Mouse (Mus musculus) heart, postnatal 0 days (tissue): ENCODE data around the gene Adck2. TPM values are rescaled to one million over a fixed set of nuclear protein-coding genes. Genes with fewer than 3 reads are reported as not detected.

ENCODE experiments used
- ATAC-seq: fragments of 200-750 bp; cut with Nextera tagmentation; 2 replicates; pipeline ENCODE4 v1.8.0; 2017; ENCODE audit warnings: low read depth, moderate number of reproducible peaks, moderate library complexity; ENCODE audit not compliant: insufficient read depth
- DNase-seq: peaks from one replicate; pipeline ENCODE4 v3.0.0-alpha.2; 2016; ENCODE audit warnings: low spot score
- H3K27ac ChIP-seq: fragments of 300-500 bp; sonication (generic); 2 replicates; pipeline ENCODE4 v1.5.1; 2014; ENCODE audit warnings: low read depth, mild to moderate bottlenecking
- H3K27me3 ChIP-seq: fragments of 300-500 bp; sonication (generic); 2 replicates; pipeline ENCODE4 v1.6.1; 2014; ENCODE audit warnings: low read length, mixed read lengths; ENCODE audit not compliant: control insufficient read depth, insufficient read depth
- H3K36me3 ChIP-seq: fragments of 300-500 bp; sonication (generic); replicated peaks from 2 replicates; pipeline ENCODE4 v1.6.1; 2014; ENCODE audit warnings: low read length, mixed read lengths; ENCODE audit not compliant: control insufficient read depth, insufficient read depth
- H3K4me1 ChIP-seq: fragments of 300-500 bp; sonication (generic); 2 replicates; pipeline ENCODE4 v1.6.1; 2014; ENCODE audit warnings: antibody characterized with exemption; ENCODE audit not compliant: control insufficient read depth, insufficient read depth
- H3K4me2 ChIP-seq: fragments of 300-500 bp; sonication (generic); 2 replicates; pipeline ENCODE4 v1.6.1; 2014; ENCODE audit warnings: low read depth, mild to moderate bottlenecking, low read length, moderate library complexity
- H3K4me3 ChIP-seq: fragments of 300-500 bp; sonication (generic); 2 replicates; pipeline ENCODE4 v1.5.1; 2014; ENCODE audit warnings: low read depth, low read length
- H3K9ac ChIP-seq: fragments of 300-500 bp; sonication (generic); replicated peaks from 2 replicates; pipeline ENCODE4 v1.6.1; 2014; ENCODE audit warnings: low read depth, low read length, mixed read lengths
- H3K9me3 ChIP-seq: fragments of 300-500 bp; sonication (generic); replicated peaks from 2 replicates; pipeline ENCODE4 v1.6.1; 2016; ENCODE audit warnings: low read length; ENCODE audit not compliant: control insufficient read depth
- CTCF ChIP-seq: IDR thresholded peaks from 2 replicates; pipeline ENCODE4 v1.5.1; 2016; ENCODE audit warnings: antibody characterized with exemption, control low read depth, low read depth
- EP300 ChIP-seq: IDR thresholded peaks from 2 replicates; pipeline ENCODE4 v1.6.1; 2016; ENCODE audit warnings: antibody characterized with exemption, low read depth
- WGBS: fragments of 180-500 bp; shearing (Covaris S2); extraction: QIAGEN DNeasy Blood & Tissue Kit; methylation state at CpG from one replicate; pipeline ENCODE4 v1.1.7; 2014; 5-methylcytosine and 5-hydroxymethylcytosine counted together
- polyA plus RNA-seq: library from polyadenylated mRNA; unstranded; fragments of >200 nt; fragmentation: Nextera tagmentation; extraction: Ambion mirVana; gene quantifications from 2 replicates; pipeline ENCODE4 v1.2.1, GENCODE M21; 2015
- total RNA-seq: library from RNA; depleted of rRNA; stranded (reverse); fragments of >200 nt; gene quantifications from 2 replicates; pipeline ENCODE4 v1.2.3, GENCODE M21; 2014; ENCODE audit warnings: low replicate concordance; rRNA removed

The Adck2 gene
- total RNA-seq (17.5 and 22.4 TPM in 2 replicates), polyA plus RNA-seq (24.4 and 25.7 TPM in 2 replicates)

DNA sequence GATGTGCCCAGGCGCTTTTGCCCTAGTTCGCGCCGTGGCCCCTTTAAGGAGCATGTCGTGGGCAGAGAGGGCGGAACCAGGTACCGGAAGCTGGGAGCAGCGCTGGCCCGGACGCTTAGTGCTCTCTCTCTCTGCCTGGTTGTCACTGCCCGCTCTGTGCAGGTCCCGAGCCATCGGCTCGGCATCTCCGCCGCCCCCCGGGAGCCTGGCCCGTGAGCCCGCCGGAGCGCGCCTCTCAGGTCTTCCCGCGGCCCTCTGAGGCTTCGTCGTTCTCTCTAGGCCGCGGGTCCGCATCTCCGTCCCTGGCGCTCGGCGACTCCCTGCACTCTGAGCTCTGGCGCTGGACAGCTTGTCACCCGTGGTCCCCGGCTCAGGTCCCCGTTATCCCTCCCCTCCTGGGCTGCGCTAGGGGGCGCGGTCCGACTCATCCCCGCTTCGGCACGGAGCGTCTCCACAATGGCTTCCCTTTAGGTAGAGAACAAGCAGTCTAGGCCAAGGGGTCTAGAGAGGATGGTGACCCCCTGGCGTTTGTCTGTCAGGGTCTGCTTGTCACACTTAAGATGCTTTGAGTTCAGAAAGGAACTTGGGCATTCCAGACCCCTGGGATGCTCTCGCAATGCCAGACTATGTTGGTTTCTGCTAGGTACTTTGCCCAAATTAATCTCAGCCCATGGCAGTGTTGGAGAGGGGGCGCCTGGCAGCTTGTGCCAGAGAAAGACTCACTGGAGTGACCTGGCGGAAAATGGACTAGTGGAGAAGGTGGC is at the start of gene Adck2:
Gene Adck2, plus strand, starts transcription at position 83 of the 764 bp plus-strand sequence.
- WGBS = 1% methylated on average over 49 of the region's 49 CpGs
- TF ChIP-seq EP300 (0 out of 2 replicates have a peak, but pooled peaks have one; percentile 18), CTCF (peak; percentile 52)
- Histone ChIP-seq H3K27ac (peak within 1 kb of the TSS; percentile 96), H3K36me3 (peaks cover 28% of the 10 kb centered on the region), H3K4me1 (peaks cover 11% of the 10 kb centered on the region), H3K4me2 (peak within 1 kb of the TSS; percentile 95), H3K9me3 (no peaks in the 10 kb centered on the region), H3K4me3 (peak within 1 kb of the TSS; percentile 88), H3K27me3 (no peaks in the 10 kb centered on the region), H3K9ac (peak within 1 kb of the TSS; percentile 83)
- ATAC-seq (peak; percentile 94), DNase-seq (peak; percentile 85)

DNA sequence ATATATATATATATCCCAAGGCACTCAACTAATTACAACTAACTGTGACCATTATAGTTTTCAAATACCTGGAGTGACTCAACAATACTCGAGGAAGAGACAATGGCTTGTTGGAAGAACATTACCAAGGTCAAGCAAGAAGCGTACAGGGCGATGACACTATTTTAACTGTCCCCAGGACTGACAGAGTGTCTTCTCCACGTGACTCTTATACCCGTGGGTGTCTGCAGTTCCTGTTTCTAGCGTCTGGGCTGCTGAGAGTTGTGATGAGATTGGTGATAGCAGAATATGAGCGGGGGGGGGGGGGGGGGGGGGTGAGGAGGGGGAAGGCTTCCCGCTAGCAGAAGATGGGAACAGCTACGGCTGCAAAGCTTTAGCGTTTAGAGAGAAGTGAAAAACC is 46.9 kb upstream of the Adck2 start:
- Histone ChIP-seq H3K27me3 (no peaks in the 10 kb centered on the region), H3K4me2 (no peak overlapping the region), H3K4me1 (0 out of 2 replicates have a peak, but pooled peaks cover 12% of the 10 kb centered on the region), H3K36me3 (0 out of 2 replicates have a peak, but pooled peaks cover 11% of the 10 kb centered on the region), H3K27ac (no peak overlapping the region), H3K9ac (no peak overlapping the region), H3K4me3 (no peak overlapping the region), H3K9me3 (no peaks in the 10 kb centered on the region)
- no peak for ATAC-seq
- WGBS = 54% methylated on average over 9 of the region's 10 CpGs
- TF ChIP-seq CTCF (no peak), EP300 (no peak)
- no peak for DNase-seq

DNA sequence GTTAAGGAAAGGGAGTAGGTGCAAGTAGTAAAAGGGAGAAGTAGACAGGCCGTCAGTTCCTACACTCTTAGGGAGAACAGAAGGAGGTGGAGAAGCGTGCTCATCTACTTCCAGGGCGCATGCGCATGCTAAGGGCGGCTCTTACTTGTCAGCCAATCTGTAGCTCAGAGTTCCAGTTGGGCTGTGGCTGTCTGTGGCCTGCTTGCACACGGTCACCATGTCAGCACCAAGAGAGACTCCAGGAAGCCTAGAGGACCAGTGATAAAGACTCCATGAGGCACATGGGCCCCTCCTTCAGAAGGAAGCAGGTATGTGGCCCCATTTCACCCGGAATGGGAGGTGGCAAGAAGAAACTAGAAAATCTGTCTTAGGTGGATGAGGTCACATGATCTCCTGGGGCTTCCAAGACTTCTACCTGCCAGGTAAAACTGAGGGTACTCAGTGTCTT is 46.3 kb upstream of the Adck2 start:
- Histone ChIP-seq H3K36me3 (0 out of 2 replicates have a peak, but pooled peaks cover 7% of the 10 kb centered on the region), H3K4me1 (0 out of 2 replicates have a peak, but pooled peaks cover 12% of the 10 kb centered on the region), H3K9ac (no peak overlapping the region), H3K4me2 (no peak overlapping the region), H3K4me3 (no peak overlapping the region), H3K27me3 (no peaks in the 10 kb centered on the region), H3K9me3 (no peaks in the 10 kb centered on the region), H3K27ac (no peak overlapping the region)
- TF ChIP-seq EP300 (no peak), CTCF (no peak)
- WGBS = 74% methylated on average over 7 of the region's 7 CpGs
- no peak for ATAC-seq
- no peak for DNase-seq

DNA sequence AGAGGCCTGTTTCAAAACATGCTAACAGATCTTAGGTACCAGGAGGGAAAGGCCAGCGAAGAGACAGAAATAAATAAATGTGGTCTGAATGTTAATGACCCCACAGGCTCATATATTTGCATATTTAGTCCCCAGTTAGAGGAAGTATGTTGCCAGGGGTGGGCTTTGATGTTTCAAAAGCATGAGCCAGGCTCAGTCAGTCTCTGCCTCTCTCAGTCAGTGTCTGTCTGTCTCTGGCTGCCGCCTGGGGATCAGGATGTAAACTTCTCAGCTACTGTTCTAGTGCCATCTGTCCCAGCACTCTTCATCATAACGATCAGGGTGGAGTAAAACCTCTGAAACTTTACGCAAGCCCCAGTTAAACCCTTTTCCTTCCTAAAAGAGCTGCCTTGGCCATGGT is 45.9 kb upstream of the Adck2 start:
- Histone ChIP-seq H3K36me3 (0 out of 2 replicates have a peak, but pooled peaks cover 2% of the 10 kb centered on the region), H3K4me3 (no peak overlapping the region), H3K9me3 (no peaks in the 10 kb centered on the region), H3K27me3 (no peaks in the 10 kb centered on the region), H3K9ac (no peak overlapping the region), H3K27ac (no peak overlapping the region), H3K4me2 (no peak overlapping the region), H3K4me1 (0 out of 2 replicates have a peak, but pooled peaks cover 12% of the 10 kb centered on the region)
- DNase-seq (no peak), ATAC-seq (no peak)
- WGBS = 70% methylated on average over 4 of the region's 4 CpGs
- no peak for TF ChIP-seq EP300
- no peak for TF ChIP-seq CTCF

DNA sequence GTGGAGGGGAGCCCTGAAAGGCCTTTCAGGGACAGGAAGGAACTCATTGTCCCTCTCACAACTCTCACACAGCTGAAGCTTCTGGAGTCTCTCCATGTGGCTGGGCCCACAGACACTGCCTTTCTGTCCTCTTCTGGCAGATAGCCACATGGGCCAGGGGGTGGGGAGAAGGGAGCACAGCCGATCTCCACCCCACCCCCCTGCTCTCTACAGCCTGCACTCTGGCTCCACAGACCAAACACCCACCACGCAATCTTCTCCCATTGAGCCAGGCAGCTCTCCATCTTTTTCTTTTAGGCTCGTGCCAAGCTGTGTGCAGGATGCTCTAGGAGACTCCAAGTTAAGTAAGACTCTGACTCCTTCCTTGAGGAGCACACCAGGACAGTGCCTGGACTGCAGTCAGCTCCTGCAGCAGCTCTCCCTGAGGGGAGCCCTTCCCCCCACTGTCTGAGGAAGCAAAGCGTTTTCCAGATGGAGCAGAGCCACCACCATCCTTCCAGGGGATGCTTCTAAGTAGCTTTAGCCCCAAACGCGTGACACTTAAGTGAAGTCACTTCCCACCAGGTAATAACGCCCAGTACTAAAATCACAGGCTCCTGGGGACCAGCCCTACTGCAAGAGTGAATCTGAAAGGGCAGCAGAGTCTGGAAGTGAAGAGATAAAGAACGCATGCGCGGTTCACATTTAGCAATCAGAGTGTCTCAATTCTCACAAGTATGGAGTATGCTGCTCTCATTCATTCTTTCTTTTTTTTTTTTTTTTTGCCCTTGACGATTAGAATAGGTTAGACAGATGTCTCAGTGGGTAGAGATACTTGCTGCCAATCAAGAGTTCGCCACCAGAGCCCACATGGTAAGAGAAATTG is 44.8 kb upstream of the Adck2 start:
- Histone ChIP-seq H3K9me3 (no peaks in the 10 kb centered on the region), H3K36me3 (no peaks in the 10 kb centered on the region), H3K27me3 (no peaks in the 10 kb centered on the region), H3K9ac (no peak overlapping the region), H3K27ac (peak overlapping the region; percentile 66), H3K4me2 (0 out of 2 replicates have a peak overlapping the region, but pooled peaks have one; percentile 1), H3K4me3 (no peak overlapping the region), H3K4me1 (0 out of 2 replicates have a peak, but pooled peaks cover 12% of the 10 kb centered on the region)
- no peak for TF ChIP-seq EP300
- ATAC-seq (peak; percentile 78), DNase-seq (peak; percentile 31)
- 19% methylated on average over 12 of the region's 12 CpGs for WGBS
